Mouse (Mus musculus): Measurements from ENCODE around the gene Cog1. TPM values are rescaled to one million over a fixed set of nuclear protein-coding genes. Genes with fewer than 3 reads are reported as not detected.

Cog1 gene
- polyA plus RNA-seq (2016; fragmentation: Nextera tagmentation; extraction: Ambion mirVana), result 20.9 and 21.7 TPM in 2 replicates

GRCm38 (mm10) chr11:113648690-113649352, at the start of gene Cog1:
Gene Cog1, plus strand, starts transcription at chr11:113649169.
- peaks cover 22% of the 10 kb centered on the region for H3K36me3 ChIP-seq
- H3K9me3 ChIP-seq (replicated peaks), result 0 out of 2 replicates have a peak, but pooled peaks cover 3% of the 10 kb centered on the region
- H3K4me2 ChIP-seq, result peak within 1 kb of the TSS; percentile 79
- no peak for ATAC-seq (ENCODE audit: insufficient number of reproducible peaks, low FRiP score)
- H3K27ac ChIP-seq (ENCODE audit: poor library complexity, severe bottlenecking), result peak within 1 kb of the TSS; percentile 78
- peak within 1 kb of the TSS; percentile 93 for H3K4me3 ChIP-seq
- 35% methylated on average over 26 of the region's 26 CpGs for WGBS
- H3K9ac ChIP-seq, result peak within 1 kb of the TSS; percentile 98
- H3K27me3 ChIP-seq (replicated peaks), result no peaks in the 10 kb centered on the region
- peaks cover 13% of the 10 kb centered on the region for H3K4me1 ChIP-seq (replicated peaks)

GRCm38 (mm10) chr11:113600526-113601245, 48.3 kb upstream of the Cog1 start:
- ATAC-seq (ENCODE audit: insufficient number of reproducible peaks, low FRiP score), result no peak
- 0 out of 2 replicates have a peak, but pooled peaks cover 8% of the 10 kb centered on the region for H3K9me3 ChIP-seq (replicated peaks)
- no peak overlapping the region for H3K27ac ChIP-seq (ENCODE audit: poor library complexity, severe bottlenecking)
- H3K4me2 ChIP-seq, result no peak overlapping the region
- no peaks in the 10 kb centered on the region for H3K36me3 ChIP-seq
- 74% methylated on average over 18 of the region's 18 CpGs for WGBS
- no peaks in the 10 kb centered on the region for H3K27me3 ChIP-seq (replicated peaks)
- H3K4me1 ChIP-seq (replicated peaks), result no peaks in the 10 kb centered on the region
- no peak overlapping the region for H3K9ac ChIP-seq
- no peak overlapping the region for H3K4me3 ChIP-seq

GRCm38 (mm10) chr11:113601616-113602343, 47.2 kb upstream of the Cog1 start:
- no peaks in the 10 kb centered on the region for H3K4me1 ChIP-seq (replicated peaks)
- no peak for ATAC-seq (ENCODE audit: insufficient number of reproducible peaks, low FRiP score)
- H3K36me3 ChIP-seq, result 0 out of 2 replicates have a peak, but pooled peaks cover 4% of the 10 kb centered on the region
- 65% methylated on average over 12 of the region's 12 CpGs for WGBS
- H3K4me3 ChIP-seq, result no peak overlapping the region
- no peak overlapping the region for H3K9ac ChIP-seq
- no peaks in the 10 kb centered on the region for H3K27me3 ChIP-seq (replicated peaks)
- H3K9me3 ChIP-seq (replicated peaks), result peaks cover 13% of the 10 kb centered on the region; the same call in 1 of the 2 replicates
- no peak overlapping the region for H3K4me2 ChIP-seq
- H3K27ac ChIP-seq (ENCODE audit: poor library complexity, severe bottlenecking), result no peak overlapping the region

GRCm38 (mm10) chr11:113607556-113607955, 41.4 kb upstream of the Cog1 start:
- Histone ChIP-seq H3K4me3 (no peak overlapping the region), H3K4me2 (no peak overlapping the region), H3K36me3 (0 out of 2 replicates have a peak, but pooled peaks cover 4% of the 10 kb centered on the region), H3K27ac (ENCODE audit: poor library complexity, severe bottlenecking) (no peak overlapping the region), H3K9me3 (replicated peaks) (peaks cover 13% of the 10 kb centered on the region; the same call in 1 of the 2 replicates), H3K9ac (no peak overlapping the region), H3K27me3 (replicated peaks) (no peaks in the 10 kb centered on the region), H3K4me1 (replicated peaks) (peaks cover 10% of the 10 kb centered on the region)
- no peak for ATAC-seq (ENCODE audit: insufficient number of reproducible peaks, low FRiP score)
- WGBS, result 88% methylated on average over 12 of the region's 12 CpGs

GRCm38 (mm10) chr11:113609581-113609980, 39.4 kb upstream of the Cog1 start:
- 78% methylated on average over 5 of the region's 5 CpGs for WGBS
- H3K9ac ChIP-seq, result no peak overlapping the region
- H3K4me3 ChIP-seq, result no peak overlapping the region
- no peak for ATAC-seq (ENCODE audit: insufficient number of reproducible peaks, low FRiP score)
- 0 out of 2 replicates have a peak, but pooled peaks cover 4% of the 10 kb centered on the region for H3K36me3 ChIP-seq
- no peak overlapping the region for H3K4me2 ChIP-seq
- peaks cover 10% of the 10 kb centered on the region for H3K4me1 ChIP-seq (replicated peaks)
- peaks cover 5% of the 10 kb centered on the region; the same call in 1 of the 2 replicates for H3K9me3 ChIP-seq (replicated peaks)
- no peak overlapping the region for H3K27ac ChIP-seq (ENCODE audit: poor library complexity, severe bottlenecking)
- H3K27me3 ChIP-seq (replicated peaks), result 0 out of 2 replicates have a peak, but pooled peaks cover 4% of the 10 kb centered on the region

GRCm38 (mm10) chr11:113610266-113610665, 38.7 kb upstream of the Cog1 start:
- Histone ChIP-seq H3K4me3 (no peak overlapping the region), H3K27ac (ENCODE audit: poor library complexity, severe bottlenecking) (no peak overlapping the region), H3K36me3 (0 out of 2 replicates have a peak, but pooled peaks cover 4% of the 10 kb centered on the region), H3K9ac (no peak overlapping the region), H3K4me1 (replicated peaks) (peaks cover 10% of the 10 kb centered on the region), H3K9me3 (replicated peaks) (peaks cover 5% of the 10 kb centered on the region; the same call in 1 of the 2 replicates), H3K4me2 (no peak overlapping the region), H3K27me3 (replicated peaks) (0 out of 2 replicates have a peak, but pooled peaks cover 5% of the 10 kb centered on the region)
- ATAC-seq (ENCODE audit: insufficient number of reproducible peaks, low FRiP score), result no peak
- 74% methylated on average over 5 of the region's 5 CpGs for WGBS

GRCm38 (mm10) chr11:113611112-113611646, 37.8 kb upstream of the Cog1 start:
- no peak overlapping the region for H3K4me2 ChIP-seq
- H3K27ac ChIP-seq (ENCODE audit: poor library complexity, severe bottlenecking), result no peak overlapping the region
- 0 out of 2 replicates have a peak, but pooled peaks cover 10% of the 10 kb centered on the region for H3K27me3 ChIP-seq (replicated peaks)
- WGBS, result 84% methylated on average over 10 of the region's 10 CpGs
- peaks cover 2% of the 10 kb centered on the region; the same call in 1 of the 2 replicates for H3K9me3 ChIP-seq (replicated peaks)
- no peak overlapping the region for H3K9ac ChIP-seq
- ATAC-seq (ENCODE audit: insufficient number of reproducible peaks, low FRiP score), result no peak
- peaks cover 10% of the 10 kb centered on the region for H3K4me1 ChIP-seq (replicated peaks)
- H3K36me3 ChIP-seq, result 0 out of 2 replicates have a peak, but pooled peaks cover under 1% of the 10 kb centered on the region
- H3K4me3 ChIP-seq, result no peak overlapping the region

GRCm38 (mm10) chr11:113611664-113612611, 37.0 kb upstream of the Cog1 start:
- Histone ChIP-seq H3K4me1 (replicated peaks) (peaks cover 10% of the 10 kb centered on the region), H3K4me2 (peak overlapping the region; percentile 67), H3K9me3 (replicated peaks) (no peaks in the 10 kb centered on the region), H3K9ac (0 out of 2 replicates have a peak overlapping the region, but pooled peaks have one; percentile 43), H3K4me3 (peak overlapping the region; percentile 28), H3K36me3 (no peaks in the 10 kb centered on the region), H3K27ac (ENCODE audit: poor library complexity, severe bottlenecking) (no peak overlapping the region), H3K27me3 (replicated peaks) (0 out of 2 replicates have a peak, but pooled peaks cover 10% of the 10 kb centered on the region)
- no peak for ATAC-seq (ENCODE audit: insufficient number of reproducible peaks, low FRiP score)
- 11% methylated on average over 24 of the region's 24 CpGs for WGBS

- Histone ChIP-seq H3K9me3 (replicated peaks) (no peaks in the 10 kb centered on the region), H3K4me3 (no peak overlapping the region), H3K36me3 (no peaks in the 10 kb centered on the region), H3K4me2 (no peak overlapping the region), H3K27me3 (replicated peaks) (peaks cover 25% of the 10 kb centered on the region), H3K9ac (no peak overlapping the region), H3K4me1 (replicated peaks) (peaks cover 26% of the 10 kb centered on the region), H3K27ac (ENCODE audit: poor library complexity, severe bottlenecking) (no peak overlapping the region)
- ATAC-seq (ENCODE audit: insufficient number of reproducible peaks, low FRiP score), result no peak
- WGBS, result 63% methylated on average over 6 of the region's 6 CpGs
These were observed 34.5 kb upstream of the Cog1 start for GRCm38 (mm10) chr11:113614476-113614875.
